Mouse (Mus musculus): ENCODE results near the gene Coch.

DNA sequence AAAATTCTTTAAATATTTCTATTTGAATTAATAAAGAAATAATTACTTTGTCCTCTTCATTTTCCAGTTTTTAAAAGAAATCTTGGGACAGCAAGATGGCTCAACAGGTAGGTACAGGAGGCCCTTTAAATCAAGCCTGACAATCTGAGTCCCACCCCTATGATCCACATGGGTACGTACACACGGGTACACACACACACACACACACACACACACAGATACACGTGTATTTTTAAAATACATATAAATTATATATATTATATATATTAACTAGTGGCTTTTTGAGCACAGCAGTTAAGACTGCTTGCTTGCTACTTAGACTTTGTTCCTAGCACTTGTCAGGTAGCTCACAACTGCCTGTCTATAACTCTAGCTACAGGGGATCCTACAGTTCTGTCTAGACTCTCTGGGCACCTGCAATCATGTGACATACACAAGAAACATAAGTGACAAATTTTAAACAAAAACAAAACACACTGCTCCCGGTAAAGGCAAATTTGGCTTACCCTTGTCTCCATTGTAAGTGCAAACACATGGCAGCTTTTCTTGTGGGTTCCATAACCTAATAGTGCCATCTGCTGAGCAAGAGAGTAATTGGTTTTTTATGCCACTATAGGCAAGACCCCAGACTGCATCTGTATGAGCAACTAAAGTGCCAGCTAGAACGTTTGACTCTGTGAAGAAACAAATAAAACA is 29.7 kb downstream of the Coch start:
- TF ChIP-seq USF1 (IDR thresholded peaks at IDR 0.05; ENCODE audit: low read depth): no peak
- TF ChIP-seq MYOD1 (IDR thresholded peaks at IDR 0.05; ENCODE audit: control insufficient read depth, insufficient read length, low read depth): no peak
- no peak for TF ChIP-seq CEBPB (IDR thresholded peaks at IDR 0.05; ENCODE audit: low read depth)
- no peak for TF ChIP-seq CTCF (IDR thresholded peaks at IDR 0.05; ENCODE audit: control insufficient read depth, insufficient read depth, insufficient read length)
- no peak for TF ChIP-seq MAX (IDR thresholded peaks at IDR 0.05)
- TF ChIP-seq FOSL1 (IDR thresholded peaks at IDR 0.05; ENCODE audit: insufficient read depth, low read length, poor library complexity, severe bottlenecking): no peak

All from C2C12 (cell line).